Mouse (Mus musculus) thymus, postnatal 4 days (tissue): ENCODE data around the gene Kdelc2.

ENCODE experiments used
- DNase-seq: peaks from one replicate; pipeline ENCODE4 v3.0.0; 2021

Gene Kdelc2

DNA sequence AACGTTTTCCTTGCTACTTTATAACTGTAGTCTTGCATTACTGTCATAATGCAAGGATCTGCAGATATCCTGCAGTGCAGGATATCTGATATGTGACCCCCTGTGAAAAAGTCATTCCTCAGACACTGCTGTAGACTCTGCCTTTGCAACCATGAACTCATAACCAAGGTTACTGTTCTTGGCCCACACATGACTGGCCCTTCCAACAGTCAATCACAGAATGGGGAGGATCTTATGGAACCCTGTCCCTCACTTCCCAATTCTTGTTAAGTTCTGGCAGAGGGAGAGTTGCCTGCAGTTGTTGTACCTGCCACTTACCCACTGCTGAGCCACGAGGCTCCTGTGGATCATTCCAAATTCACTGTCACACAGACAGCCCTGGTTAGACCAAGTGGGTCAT, 3.6 kb downstream of the Kdelc2 start:
- no peak for DNase-seq

DNA sequence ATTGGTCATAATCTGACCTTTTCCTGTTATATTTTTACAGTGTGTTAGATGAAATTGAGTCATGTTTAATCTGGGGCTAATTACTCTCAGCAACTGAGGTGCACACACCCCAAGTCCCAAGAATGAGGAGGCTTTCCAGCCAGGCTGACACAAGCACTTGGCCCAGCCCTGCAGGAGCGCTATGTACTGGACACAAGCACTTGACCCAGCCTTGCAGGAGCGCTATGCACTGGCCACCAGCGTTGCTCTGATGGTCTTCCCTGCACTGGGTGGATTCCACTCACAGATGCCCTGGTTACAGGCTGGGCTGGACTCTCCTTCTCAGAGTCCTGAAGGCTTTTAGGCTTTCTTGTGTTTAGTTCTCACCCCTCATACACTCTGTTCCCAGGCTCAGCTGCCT, 5.3 kb downstream of the Kdelc2 start:
- DNase-seq, result no peak

DNA sequence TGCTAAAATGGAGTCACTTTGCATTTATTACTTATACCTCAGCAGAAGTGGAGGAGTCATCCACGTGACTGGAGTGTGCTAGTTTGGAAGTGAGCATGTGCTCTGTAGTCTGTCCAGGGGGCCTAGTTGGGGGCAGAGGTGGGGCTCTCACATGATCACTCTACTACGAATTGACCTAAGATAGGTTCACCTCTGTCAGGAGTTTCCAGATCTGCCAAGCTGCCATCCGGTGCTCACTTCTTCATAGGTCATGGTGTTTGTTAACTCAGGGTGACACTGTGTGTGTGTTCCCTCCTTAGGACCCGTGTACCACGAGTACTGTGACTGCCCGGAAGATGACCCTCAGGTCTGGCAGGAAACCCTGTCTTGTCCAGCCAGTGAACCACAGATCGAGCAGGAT, 6.3 kb downstream of the Kdelc2 start:
- no peak for DNase-seq

- no peak for DNase-seq
Observed at GRCm38 (mm10) chr9:53397685-53398387, 14.0 kb downstream of the Kdelc2 start.

DNA sequence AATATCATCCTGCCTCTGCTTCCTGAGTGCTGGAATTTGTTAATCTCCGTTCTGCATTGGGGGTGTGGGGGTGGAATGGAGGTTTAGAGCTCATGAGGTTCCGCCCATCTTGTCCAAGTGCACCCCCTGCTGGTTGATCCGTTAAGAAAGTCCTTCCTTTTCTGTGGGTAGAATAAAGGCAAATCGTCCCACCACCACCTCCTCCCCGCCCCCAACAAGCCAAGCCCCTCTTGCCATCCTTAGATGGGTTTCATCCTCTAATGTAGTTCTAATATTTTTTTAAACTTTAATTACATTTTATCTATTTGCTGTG, 14.5 kb downstream of the Kdelc2 start:
- peak; percentile 87 for DNase-seq

DNA sequence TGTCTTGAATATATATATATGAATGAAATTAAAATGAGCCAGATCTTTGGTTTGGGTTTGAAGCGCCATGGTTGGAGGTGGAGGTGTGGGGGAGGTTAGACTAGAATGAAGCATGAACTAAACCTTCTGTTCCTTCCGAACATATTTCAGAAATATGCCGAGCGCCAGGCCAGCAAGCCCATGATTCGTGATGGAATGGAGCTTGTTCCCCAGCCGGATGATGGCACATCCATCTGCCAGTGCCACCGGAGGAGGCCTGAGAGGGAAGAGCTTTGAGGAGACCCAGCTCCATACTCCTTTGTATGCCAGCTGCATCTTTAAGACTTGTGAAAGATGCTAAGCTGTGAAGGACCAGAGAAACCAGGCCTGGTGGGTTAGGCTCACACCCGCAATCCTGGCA, 15.7 kb downstream of the Kdelc2 start:
- DNase-seq, result no peak

DNA sequence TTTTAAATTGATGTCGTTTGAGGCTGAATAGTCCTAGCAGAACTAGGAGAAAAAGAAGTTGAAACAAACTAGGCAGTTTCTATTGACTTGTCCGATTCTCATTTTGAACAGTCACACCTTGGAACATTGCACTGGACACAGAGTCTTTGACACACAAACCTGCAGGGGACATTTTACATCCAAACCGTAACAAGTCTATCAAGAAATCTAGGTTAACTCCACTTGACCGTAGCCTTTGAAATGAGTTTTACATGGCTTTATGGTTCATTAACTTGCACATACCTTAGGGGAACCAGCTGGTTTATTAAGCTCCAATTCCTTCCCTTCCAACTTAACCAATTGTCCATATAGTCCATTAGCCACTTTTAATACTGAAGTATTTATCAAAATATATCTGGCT, 16.9 kb downstream of the Kdelc2 start:
- DNase-seq, result no peak

GRCm38 (mm10) chr9:53401146-53401545, 17.3 kb downstream of the Kdelc2 start:
- no peak for DNase-seq

DNA sequence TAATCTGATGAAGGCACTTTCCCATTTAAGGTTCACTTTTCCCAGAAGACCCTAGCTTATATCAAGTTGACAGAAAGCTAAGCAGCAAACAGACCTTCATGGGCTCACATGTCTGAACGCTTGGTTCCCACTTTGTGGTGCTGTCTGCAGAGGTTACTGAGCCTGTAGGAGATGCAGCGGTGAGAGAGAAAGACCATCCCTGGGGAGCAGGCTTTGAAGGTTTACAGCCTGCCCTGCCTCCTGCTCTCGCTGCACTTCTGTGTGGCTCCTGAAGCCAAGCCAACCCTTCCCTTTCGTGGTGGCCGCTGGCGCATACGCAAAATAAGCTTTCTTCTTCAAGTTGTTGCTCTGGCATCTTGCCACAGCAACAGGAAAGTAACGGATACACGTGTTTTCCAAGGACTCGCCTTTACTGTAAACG, 18.5 kb downstream of the Kdelc2 start, which contains the start of gene 4930550C14Rik:
TSS of gene 4930550C14Rik (plus strand) at position 35 of the 421 bp plus-strand sequence.
- no peak for DNase-seq

DNA sequence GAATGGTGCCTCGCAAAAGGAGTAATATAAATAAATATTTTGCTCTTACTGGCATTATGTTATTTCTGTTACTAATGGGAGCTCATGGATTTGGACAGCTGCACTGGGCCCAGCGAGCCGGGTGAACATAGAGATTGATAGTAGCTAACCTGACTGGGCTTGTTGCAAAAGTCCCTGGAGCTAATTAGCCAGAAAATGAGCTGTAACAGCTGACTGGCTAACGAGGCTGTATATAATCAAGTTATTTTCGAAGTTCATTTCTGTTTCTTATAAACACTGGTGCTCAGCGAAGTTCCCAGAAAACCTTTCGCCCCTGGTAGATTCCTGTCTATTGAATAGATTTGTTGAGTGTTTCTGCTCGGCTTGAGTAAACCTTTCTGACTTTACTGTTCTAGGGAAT, 19.2 kb downstream of the Kdelc2 start:
- no peak for DNase-seq

- DNase-seq, result no peak
Observed at GRCm38 (mm10) chr9:53404050-53404752, 20.4 kb downstream of the Kdelc2 start.

GRCm38 (mm10) chr9:53404753-53405722, 21.2 kb downstream of the Kdelc2 start:
- DNase-seq, result peak; percentile 91

GRCm38 (mm10) chr9:53408548-53408947, 24.7 kb downstream of the Kdelc2 start:
- DNase-seq, result no peak

GRCm38 (mm10) chr9:53408953-53409361, 25.1 kb downstream of the Kdelc2 start:
- no peak for DNase-seq

- DNase-seq, result no peak
Observed at GRCm38 (mm10) chr9:53409427-53409826, 25.6 kb downstream of the Kdelc2 start.

DNA sequence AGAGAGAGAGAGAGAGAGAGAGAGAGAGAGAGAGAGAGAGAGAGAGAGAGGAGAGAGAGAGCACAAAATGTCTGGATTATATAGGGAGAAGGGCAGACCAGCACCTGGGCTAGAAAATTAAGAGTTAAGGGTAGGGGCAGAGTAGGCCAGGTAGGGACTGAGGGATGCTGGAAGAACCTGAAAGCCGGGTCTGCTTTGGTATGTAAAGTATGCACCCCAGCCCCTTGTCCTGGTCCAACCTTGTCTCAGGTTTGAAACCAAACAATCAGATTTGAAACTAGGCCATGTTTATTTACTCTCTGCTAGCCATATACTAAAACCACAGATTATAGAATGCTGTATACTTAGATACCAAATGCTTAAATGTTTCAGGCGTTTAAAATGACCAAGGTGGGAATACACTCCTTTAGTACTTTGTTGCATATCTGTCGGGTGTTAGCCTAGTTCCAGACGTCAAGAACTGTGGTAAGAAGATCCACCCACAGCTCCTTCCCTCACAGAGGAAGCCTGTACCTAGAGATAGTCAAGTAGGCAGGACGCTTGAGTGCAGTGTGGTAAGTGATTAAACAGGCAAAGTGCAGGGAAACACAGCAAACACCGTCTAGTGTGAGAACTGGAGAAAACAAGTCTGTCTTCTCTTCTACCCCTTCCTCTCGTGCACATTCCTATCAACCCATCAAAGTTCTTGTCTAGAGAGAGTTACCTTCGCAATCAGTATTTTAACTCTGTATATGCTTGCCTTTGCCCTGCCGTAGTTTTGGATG, 38.5 kb downstream of the Kdelc2 start:
- no peak for DNase-seq

GRCm38 (mm10) chr9:53426726-53427125, 42.9 kb downstream of the Kdelc2 start:
- no peak for DNase-seq

DNA sequence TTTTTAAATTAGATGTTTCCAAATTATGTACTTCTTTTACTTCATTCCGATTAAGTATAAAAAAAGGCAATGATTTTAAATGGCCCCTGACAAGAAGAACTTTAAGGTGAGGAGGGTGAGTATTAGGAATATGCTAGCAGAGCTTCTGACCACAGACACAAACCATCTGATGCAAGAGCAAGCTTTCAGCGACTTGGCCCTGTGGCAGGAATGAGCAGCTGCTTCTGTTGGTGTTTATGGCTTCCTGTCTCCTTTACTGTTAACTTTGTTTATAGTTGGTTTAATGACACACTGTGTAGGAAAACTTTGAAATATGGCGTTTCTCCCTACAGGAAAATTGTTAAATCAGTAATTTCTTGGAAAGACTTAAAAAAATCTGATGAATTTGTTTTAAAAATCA, 43.8 kb downstream of the Kdelc2 start:
- no peak for DNase-seq

DNA sequence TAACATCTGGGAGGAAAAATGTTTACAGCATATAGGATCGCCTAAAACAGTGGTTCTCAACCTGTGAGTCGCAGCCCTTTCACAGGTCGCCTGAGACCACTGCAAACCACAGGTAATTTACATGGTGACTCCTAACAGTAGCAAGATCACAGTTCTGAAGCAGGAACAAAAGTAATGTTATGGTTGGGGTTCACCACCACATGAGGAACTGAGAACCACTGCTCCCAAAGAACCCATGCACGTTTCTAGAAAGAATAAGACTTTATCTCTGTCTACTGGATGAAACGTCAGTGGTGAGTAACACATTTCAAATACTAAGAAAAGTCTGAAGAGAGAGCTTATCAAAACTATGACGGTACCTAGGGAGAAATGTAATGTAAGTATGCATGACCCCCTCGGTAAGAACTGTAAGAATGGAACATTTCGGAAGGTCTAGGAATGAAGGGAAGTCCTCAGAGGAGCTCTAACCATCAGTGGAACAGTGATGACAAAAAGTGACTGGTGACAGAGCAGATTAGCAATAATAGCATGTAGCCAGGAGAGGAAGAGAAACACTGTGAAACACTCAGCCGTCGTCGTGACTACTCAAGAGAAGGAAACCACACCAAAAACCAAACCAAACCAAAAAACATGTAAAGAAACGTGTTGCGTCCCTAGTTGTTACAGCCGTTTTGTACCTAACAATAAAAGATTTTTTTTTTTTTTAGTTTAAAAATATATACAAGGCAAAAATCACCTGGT, 52.2 kb downstream of the Kdelc2 start:
- no peak for DNase-seq

DNA sequence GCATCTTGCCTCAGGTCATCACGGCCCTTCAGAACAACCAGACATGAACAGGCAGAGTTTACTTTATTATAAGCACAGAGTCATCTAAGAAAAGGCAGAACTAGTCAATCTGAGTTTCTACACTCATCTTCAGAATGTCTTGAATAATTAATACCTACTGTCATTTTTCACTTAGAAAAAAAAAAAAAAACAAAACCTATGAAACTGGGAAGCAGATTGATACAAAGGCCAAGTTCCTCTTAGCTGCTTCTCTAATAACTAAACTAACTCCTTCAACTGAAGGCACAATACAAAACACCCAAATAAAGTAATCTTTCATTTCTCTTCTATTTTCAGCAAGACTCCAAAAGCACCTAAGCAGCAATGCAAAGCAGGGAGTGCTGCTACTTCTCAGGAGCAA, 66.8 kb downstream of the Kdelc2 start:
- DNase-seq, result no peak
